Mouse (Mus musculus) intestine, embryonic 16.5 days (tissue): ENCODE results near the gene Vax1. TPM values are rescaled to one million over a fixed set of nuclear protein-coding genes. Genes with fewer than 3 reads are reported as not detected.

Source experiments
- ATAC-seq: fragments of 200-750 bp; cut with Nextera tagmentation; 2 replicates; pipeline ENCODE4 v1.8.0; 2017; ENCODE audit warnings: moderate TSS enrichment, moderate library complexity
- H3K27ac ChIP-seq: fragments of 300-500 bp; sonication (generic); 2 replicates; pipeline ENCODE4 v1.5.1; 2014; ENCODE audit warnings: mild to moderate bottlenecking, low read length
- H3K27me3 ChIP-seq: fragments of 300-500 bp; sonication (generic); replicated peaks from 2 replicates; pipeline ENCODE4 v1.6.1; 2014; ENCODE audit warnings: low read length, control low read depth, mixed read lengths; ENCODE audit not compliant: control insufficient read depth, insufficient read depth
- H3K36me3 ChIP-seq: fragments of 300-500 bp; sonication (generic); 2 replicates; pipeline ENCODE4 v1.6.1; 2014; ENCODE audit warnings: low read length, control low read depth; ENCODE audit not compliant: control insufficient read depth, insufficient read depth
- H3K4me1 ChIP-seq: fragments of 300-500 bp; sonication (generic); 2 replicates; pipeline ENCODE4 v1.6.1; 2014; ENCODE audit warnings: low read length, control low read depth, mixed read lengths; ENCODE audit not compliant: control insufficient read depth, insufficient read depth
- H3K4me2 ChIP-seq: fragments of 300-500 bp; sonication (generic); 2 replicates; pipeline ENCODE4 v1.6.1; 2014; ENCODE audit warnings: low read depth, low read length, control low read depth
- H3K4me3 ChIP-seq: fragments of 300-500 bp; sonication (generic); 2 replicates; pipeline ENCODE4 v1.5.1; 2014; ENCODE audit warnings: mild to moderate bottlenecking, low read length
- H3K9ac ChIP-seq: fragments of 300-500 bp; sonication (generic); 2 replicates; pipeline ENCODE4 v1.6.1; 2014; ENCODE audit warnings: low read depth, low read length
- H3K9me3 ChIP-seq: fragments of 300-500 bp; sonication (generic); 2 replicates; pipeline ENCODE4 v1.6.1; 2016; ENCODE audit warnings: low read length, control low read depth; ENCODE audit not compliant: control insufficient read depth
- WGBS: fragments of 180-500 bp; shearing (Covaris S2); extraction: QIAGEN DNeasy Blood & Tissue Kit; methylation state at CpG from one replicate; pipeline ENCODE4 v1.1.7; 2014; 5-methylcytosine and 5-hydroxymethylcytosine counted together
- polyA plus RNA-seq: library from polyadenylated mRNA; unstranded; fragments of >200 nt; fragmentation: Nextera tagmentation; extraction: Ambion mirVana; gene quantifications from 2 replicates; pipeline ENCODE4 v1.2.1, GENCODE M21; 2015

Vax1 gene
- polyA plus RNA-seq, 1 experiment from 2014 or later: not detected

GRCm38 (mm10) chr19:59133202-59133601 lies 36.7 kb downstream of the Vax1 start:
- no peak overlapping the region for H3K27ac ChIP-seq
- no peak overlapping the region for H3K4me3 ChIP-seq
- no peak overlapping the region for H3K4me2 ChIP-seq
- H3K27me3 ChIP-seq: no peaks in the 10 kb centered on the region
- no peak overlapping the region for H3K9ac ChIP-seq
- WGBS: 64% methylated on average over 11 of the region's 11 CpGs
- H3K36me3 ChIP-seq: no peaks in the 10 kb centered on the region
- no peak for ATAC-seq
- no peaks in the 10 kb centered on the region for H3K4me1 ChIP-seq
- no peaks in the 10 kb centered on the region for H3K9me3 ChIP-seq

DNA sequence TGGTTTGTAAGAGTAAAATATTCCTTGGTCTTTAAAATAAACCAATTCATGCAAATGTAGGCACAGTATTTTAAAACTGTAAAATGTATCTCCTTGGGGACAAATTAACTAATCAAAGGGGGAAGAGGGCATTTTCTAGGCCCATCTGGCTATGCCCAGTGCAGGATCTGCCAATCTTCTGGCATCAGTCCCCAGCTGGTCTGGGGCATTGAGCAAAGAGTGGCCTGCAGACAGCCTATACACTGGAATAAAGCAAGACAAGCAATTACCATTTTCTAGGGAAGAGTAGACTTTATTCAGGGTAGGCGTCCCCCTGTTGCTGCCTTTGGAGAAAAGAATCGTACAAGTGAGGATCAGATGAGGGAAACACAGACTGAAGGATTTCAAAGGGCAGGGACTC lies 40.2 kb downstream of the Vax1 start:
- Histone ChIP-seq H3K9ac (no peak overlapping the region), H3K36me3 (no peaks in the 10 kb centered on the region), H3K27me3 (no peaks in the 10 kb centered on the region), H3K4me3 (no peak overlapping the region), H3K4me2 (no peak overlapping the region), H3K4me1 (no peaks in the 10 kb centered on the region), H3K9me3 (no peaks in the 10 kb centered on the region), H3K27ac (no peak overlapping the region)
- ATAC-seq: no peak
- 83% methylated on average over 2 of the region's 2 CpGs for WGBS

- Histone ChIP-seq H3K36me3 (no peaks in the 10 kb centered on the region), H3K9me3 (no peaks in the 10 kb centered on the region), H3K27me3 (no peaks in the 10 kb centered on the region), H3K9ac (no peak overlapping the region), H3K4me3 (no peak overlapping the region), H3K27ac (no peak overlapping the region), H3K4me1 (no peaks in the 10 kb centered on the region), H3K4me2 (no peak overlapping the region)
- 75% methylated on average over 8 of the region's 8 CpGs for WGBS
- no peak for ATAC-seq
Measured at GRCm38 (mm10) chr19:59128531-59129204, 41.2 kb downstream of the Vax1 start.

DNA sequence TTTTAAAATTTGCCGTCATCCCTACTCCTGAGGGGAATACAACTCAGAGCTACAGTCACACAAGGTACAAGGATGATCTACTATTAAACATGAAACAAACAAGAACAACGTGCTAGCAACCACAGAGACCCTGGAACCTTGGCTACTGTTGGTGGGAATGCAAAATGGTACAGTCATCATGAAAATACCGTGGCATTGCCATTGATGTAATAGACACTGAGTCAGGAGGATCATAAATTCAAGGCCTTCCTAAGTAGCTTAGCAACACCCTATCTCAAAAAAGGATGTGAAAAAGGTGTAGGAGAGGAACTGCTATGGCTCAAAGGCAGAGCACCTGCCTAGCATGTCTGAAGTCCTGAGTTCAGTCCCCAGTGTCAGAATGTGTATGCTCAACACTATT lies 42.4 kb downstream of the Vax1 start:
- Histone ChIP-seq H3K4me3 (no peak overlapping the region), H3K36me3 (no peaks in the 10 kb centered on the region), H3K27ac (no peak overlapping the region), H3K27me3 (no peaks in the 10 kb centered on the region), H3K4me1 (no peaks in the 10 kb centered on the region), H3K9ac (no peak overlapping the region), H3K9me3 (no peaks in the 10 kb centered on the region), H3K4me2 (no peak overlapping the region)
- no peak for ATAC-seq
- WGBS: 83% methylated on average over 3 of the region's 3 CpGs

Other genes starting within 250 kb of the Vax1 start
- gene Eno4, start 226.6 kb downstream of the Vax1 start, polyA plus RNA-seq: 0.28 and 0.34 TPM in 2 replicates
- 4.2 and 4.7 TPM in 2 replicates for gene Hspa12a, start 226.4 kb downstream of the Vax1 start, polyA plus RNA-seq
- 15.1 and 15.4 TPM in 2 replicates for gene Shtn1, start 94.0 kb downstream of the Vax1 start, polyA plus RNA-seq
- gene Kcnk18, start 49.2 kb upstream of the Vax1 start, polyA plus RNA-seq: not detected in 2 replicates
- gene Slc18a2, start 90.8 kb upstream of the Vax1 start, polyA plus RNA-seq: 7.5 and 7.9 TPM in 2 replicates
- 14.2 and 16.4 TPM in 2 replicates for gene Rps12-ps3, start 152.2 kb upstream of the Vax1 start, polyA plus RNA-seq
- 5.9 and 6.9 TPM in 2 replicates for gene Pdzd8, start 175.7 kb upstream of the Vax1 start, polyA plus RNA-seq